Mouse (Mus musculus) ES-Bruce4 (cell line): ENCODE data around the gene Hs3st4. TPM values are rescaled to one million over a fixed set of nuclear protein-coding genes. Genes with fewer than 3 reads are reported as not detected.

Experiments used
- H3K27ac ChIP-seq: 2 replicates; pipeline ENCODE4 v1.5.1; 2012; ENCODE audit warnings: low read length, inconsistent platforms; ENCODE audit not compliant: insufficient read depth
- H3K27me3 ChIP-seq: 2 replicates; pipeline ENCODE4 v1.6.1; 2012; ENCODE audit warnings: mild to moderate bottlenecking, low read length, inconsistent platforms; ENCODE audit not compliant: control insufficient read depth, poor library complexity, insufficient read depth, severe bottlenecking
- H3K36me3 ChIP-seq: 2 replicates; pipeline ENCODE4 v1.6.1; 2012; ENCODE audit warnings: inconsistent platforms, mild to moderate bottlenecking, low read length, moderate library complexity; ENCODE audit not compliant: control insufficient read depth, poor library complexity, insufficient read depth, severe bottlenecking
- H3K4me1 ChIP-seq: one replicate; pipeline ENCODE4 v1.8.1; 2011; ENCODE audit warnings: low read length; ENCODE audit not compliant: control insufficient read depth, insufficient read depth
- H3K4me3 ChIP-seq: 2 replicates; pipeline ENCODE4 v1.5.1; 2011; ENCODE audit warnings: low read depth, mild to moderate bottlenecking, low read length
- H3K9ac ChIP-seq: 2 replicates; pipeline ENCODE4 v1.6.1; 2012; ENCODE audit warnings: low read depth, mild to moderate bottlenecking, inconsistent platforms; ENCODE audit not compliant: poor library complexity, severe bottlenecking
- H3K9me3 ChIP-seq: replicated peaks from 2 replicates; pipeline ENCODE4 v1.6.1; 2012; ENCODE audit warnings: mild to moderate bottlenecking, low read length, inconsistent platforms; ENCODE audit not compliant: control insufficient read depth, poor library complexity, insufficient read depth, severe bottlenecking
- CTCF ChIP-seq: IDR thresholded peaks from one replicate; pipeline ENCODE4 v1.8.1; 2011; ENCODE audit warnings: low read depth, low read length
- EP300 ChIP-seq: IDR thresholded peaks from 2 replicates; pipeline ENCODE4 v1.6.1; 2011; ENCODE audit warnings: low read depth, low read length; ENCODE audit not compliant: insufficient read depth
- POLR2A ChIP-seq: IDR thresholded peaks from one replicate; pipeline ENCODE4 v1.8.1; 2011; ENCODE audit warnings: low read length; ENCODE audit not compliant: insufficient read depth
- polyA plus RNA-seq: library from polyadenylated mRNA; stranded (reverse); fragments of >200 nt; gene quantifications from 2 replicates; pipeline ENCODE4 v1.2.4, GENCODE M21; 2011; ENCODE audit warnings: low read depth; ENCODE audit not compliant: missing spikeins, insufficient read depth, insufficient read length

The Hs3st4 gene
- polyA plus RNA-seq, 1 experiment = not detected

DNA sequence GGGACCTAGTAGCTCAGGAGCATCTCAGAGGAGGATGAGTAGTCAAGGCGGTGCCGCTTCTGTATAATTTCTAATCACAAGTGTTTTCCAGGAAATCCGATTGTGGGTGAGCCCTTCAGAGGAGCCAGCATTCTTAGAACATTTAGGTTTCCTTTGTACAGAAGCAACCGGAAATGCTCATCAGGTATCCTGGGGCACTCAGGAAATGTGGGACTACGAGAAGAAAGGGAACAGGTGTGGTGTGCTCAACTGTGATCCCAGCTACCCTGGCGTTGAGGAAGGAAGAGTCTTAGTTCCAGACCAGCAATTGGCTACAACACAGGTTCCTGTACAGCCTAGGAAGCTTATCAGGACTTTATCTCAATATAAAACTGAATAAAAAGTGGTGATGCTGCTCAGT lies 307.2 kb downstream of the Hs3st4 start:
- Histone ChIP-seq H3K9me3 (no peaks in the 10 kb centered on the region), H3K27me3 (no peaks in the 10 kb centered on the region), H3K9ac (no peak overlapping the region), H3K4me1 (no peaks in the 10 kb centered on the region), H3K4me3 (no peak overlapping the region), H3K36me3 (no peaks in the 10 kb centered on the region), H3K27ac (no peak overlapping the region)
- TF ChIP-seq POLR2A (no peak), EP300 (no peak), CTCF (no peak)

DNA sequence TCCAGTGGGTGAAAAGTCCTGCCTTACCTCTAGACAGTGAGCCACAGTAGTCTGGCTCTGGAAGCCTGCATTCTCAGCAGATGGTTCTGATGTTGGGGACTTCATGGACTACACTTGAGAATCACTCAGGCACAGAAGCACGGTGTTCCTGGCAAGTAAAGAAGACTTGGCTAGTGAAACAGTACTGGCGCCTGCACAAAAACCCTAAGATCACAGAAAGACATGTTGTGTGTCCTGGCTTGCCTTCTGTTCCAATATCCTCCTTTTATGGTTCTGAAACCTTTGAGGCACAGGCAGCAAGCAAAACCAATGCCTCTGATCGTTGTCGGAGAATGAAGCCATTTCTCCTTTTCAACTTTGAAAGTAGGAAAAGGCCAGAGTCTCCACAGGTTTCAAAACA lies 336.8 kb downstream of the Hs3st4 start:
- Histone ChIP-seq H3K4me3 (no peak overlapping the region), H3K4me1 (no peaks in the 10 kb centered on the region), H3K9ac (no peak overlapping the region), H3K27ac (no peak overlapping the region), H3K27me3 (no peaks in the 10 kb centered on the region), H3K9me3 (no peaks in the 10 kb centered on the region), H3K36me3 (no peaks in the 10 kb centered on the region)
- TF ChIP-seq EP300 (no peak), POLR2A (no peak), CTCF (no peak)

DNA sequence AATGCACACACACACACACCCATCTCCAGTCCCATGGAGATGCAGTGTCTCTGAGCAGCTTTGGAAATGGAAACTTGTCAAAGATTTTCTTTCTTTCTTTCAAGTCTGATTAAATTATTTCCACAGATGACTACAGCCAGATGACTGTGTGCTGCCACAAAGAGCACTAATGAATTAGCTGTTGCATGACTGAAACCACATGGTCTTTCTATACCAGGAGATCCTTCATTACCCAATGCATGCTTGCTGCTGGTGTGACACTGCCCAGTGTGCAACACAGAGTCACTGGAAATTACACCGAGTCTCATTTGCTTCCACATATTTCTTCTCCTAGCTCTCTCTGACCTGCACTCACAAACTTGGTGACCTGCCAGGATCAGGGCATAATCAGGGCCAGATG lies 353.0 kb downstream of the Hs3st4 start:
- no peaks in the 10 kb centered on the region for H3K9me3 ChIP-seq
- no peaks in the 10 kb centered on the region for H3K27me3 ChIP-seq
- H3K36me3 ChIP-seq = no peaks in the 10 kb centered on the region
- TF ChIP-seq CTCF (no peak), EP300 (no peak), POLR2A (no peak)
- H3K9ac ChIP-seq = no peak overlapping the region
- no peaks in the 10 kb centered on the region for H3K4me1 ChIP-seq
- H3K27ac ChIP-seq = no peak overlapping the region
- no peak overlapping the region for H3K4me3 ChIP-seq

DNA sequence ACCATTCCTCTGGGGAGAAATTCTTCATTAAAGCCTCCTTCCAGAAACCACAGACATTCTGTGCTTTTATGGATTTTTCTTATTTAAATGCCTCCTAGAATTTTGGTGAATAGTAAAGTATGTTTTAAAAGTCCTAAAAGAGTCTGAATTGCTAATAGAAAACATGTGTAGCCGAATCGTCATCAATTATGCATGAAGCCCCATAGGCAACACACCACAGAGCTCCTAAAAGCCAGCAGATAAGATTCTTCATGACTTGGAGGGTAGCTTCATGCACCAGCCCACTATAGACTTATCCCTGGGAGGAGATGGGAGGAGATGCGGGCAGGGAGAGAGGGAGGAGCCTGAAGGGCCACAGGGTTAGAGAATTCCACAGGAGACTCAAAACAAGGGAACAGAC lies 358.8 kb downstream of the Hs3st4 start:
- no peak overlapping the region for H3K9ac ChIP-seq
- TF ChIP-seq CTCF (no peak), POLR2A (no peak), EP300 (no peak)
- no peaks in the 10 kb centered on the region for H3K9me3 ChIP-seq
- H3K27me3 ChIP-seq = no peaks in the 10 kb centered on the region
- H3K36me3 ChIP-seq = no peaks in the 10 kb centered on the region
- no peak overlapping the region for H3K27ac ChIP-seq
- H3K4me3 ChIP-seq = no peak overlapping the region
- no peaks in the 10 kb centered on the region for H3K4me1 ChIP-seq

DNA sequence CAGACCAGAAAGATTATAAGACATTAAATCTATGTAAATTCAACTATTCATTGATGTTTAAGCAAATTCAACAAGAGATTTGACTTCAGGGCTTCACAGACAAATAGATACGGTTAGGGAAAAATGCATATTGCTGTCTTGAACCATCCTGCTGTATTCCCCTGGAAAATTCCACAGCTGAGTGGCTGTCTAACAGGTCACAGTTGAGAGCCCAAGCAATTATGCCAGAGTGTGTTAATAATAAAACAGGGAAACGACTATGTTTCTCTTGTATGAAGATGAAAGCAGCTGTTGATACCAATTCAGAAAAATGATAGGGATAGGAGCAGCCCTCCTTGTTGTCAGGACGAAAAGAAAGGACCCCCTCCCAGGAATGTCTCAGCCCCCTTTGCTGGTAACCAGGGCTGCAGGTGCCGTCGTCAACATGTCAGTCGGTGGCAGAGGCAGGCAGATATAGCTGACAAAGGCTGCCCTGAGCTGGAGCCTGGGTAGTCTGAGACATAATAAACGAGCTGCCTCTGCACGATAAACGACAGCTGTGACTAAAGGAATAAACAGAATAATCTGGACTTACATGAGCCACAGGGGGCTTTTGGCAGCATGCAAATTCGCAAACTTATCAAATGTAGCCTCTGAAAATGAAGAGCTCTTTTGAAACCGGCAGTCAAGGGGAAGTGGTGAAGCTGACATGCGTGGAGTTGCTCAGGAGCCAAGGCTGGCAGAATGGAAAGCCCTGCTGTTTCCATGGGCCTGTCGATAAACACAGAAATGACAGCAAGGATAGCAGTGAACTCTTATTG lies 364.7 kb downstream of the Hs3st4 start:
- no peaks in the 10 kb centered on the region for H3K4me1 ChIP-seq
- no peak overlapping the region for H3K9ac ChIP-seq
- H3K4me3 ChIP-seq = no peak overlapping the region
- no peaks in the 10 kb centered on the region for H3K36me3 ChIP-seq
- no peak overlapping the region for H3K27ac ChIP-seq
- no peaks in the 10 kb centered on the region for H3K27me3 ChIP-seq
- TF ChIP-seq POLR2A (no peak), EP300 (no peak), CTCF (no peak)
- no peaks in the 10 kb centered on the region for H3K9me3 ChIP-seq

DNA sequence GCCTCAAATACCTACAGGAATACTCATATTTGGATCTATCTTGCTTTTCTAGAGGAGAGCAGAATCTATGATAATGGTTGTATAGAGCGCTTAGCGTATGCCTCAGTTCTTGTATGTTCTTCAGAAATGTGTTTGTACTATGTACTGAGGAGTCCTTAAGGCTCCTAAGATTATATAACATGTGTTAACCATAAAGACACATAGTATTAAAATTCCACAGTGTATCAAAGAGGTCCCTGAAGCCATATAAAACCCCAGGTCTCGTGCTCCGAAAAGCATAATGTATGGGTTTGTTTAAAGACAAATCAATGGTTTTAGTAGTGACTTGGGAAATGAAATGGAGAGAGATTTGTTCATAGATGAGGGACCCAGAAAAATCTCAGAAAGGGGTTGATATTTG lies 371.4 kb downstream of the Hs3st4 start:
- H3K4me3 ChIP-seq = no peak overlapping the region
- no peak overlapping the region for H3K9ac ChIP-seq
- H3K9me3 ChIP-seq = no peaks in the 10 kb centered on the region
- H3K4me1 ChIP-seq = no peaks in the 10 kb centered on the region
- TF ChIP-seq EP300 (no peak), POLR2A (no peak), CTCF (no peak)
- no peak overlapping the region for H3K27ac ChIP-seq
- H3K36me3 ChIP-seq = no peaks in the 10 kb centered on the region
- no peaks in the 10 kb centered on the region for H3K27me3 ChIP-seq
